Mouse (Mus musculus) small intestine, adult 2 months (tissue): ENCODE measurements around the gene Vps45. TPM values are rescaled to one million over a fixed set of nuclear protein-coding genes. Genes with fewer than 3 reads are reported as not detected.
A peak's percentile ranks its signal among the peaks of the same experiment; 100 is the strongest.

Experiments
- H3K27ac ChIP-seq: fragments of 200-500 bp; 2 replicates; pipeline ENCODE4 v1.5.1; 2012; ENCODE audit warnings: low read depth, low read length, control low read depth, inconsistent platforms; ENCODE audit not compliant: insufficient read depth
- H3K27me3 ChIP-seq: fragments of 200-500 bp; 2 replicates; pipeline ENCODE4 v1.6.1; 2012; ENCODE audit warnings: mild to moderate bottlenecking, moderate library complexity, low read length, inconsistent platforms; ENCODE audit not compliant: control insufficient read depth, insufficient read depth
- H3K36me3 ChIP-seq: fragments of 200-500 bp; 2 replicates; pipeline ENCODE4 v1.6.1; 2012; ENCODE audit warnings: mild to moderate bottlenecking, low read length, control low read depth, inconsistent platforms; ENCODE audit not compliant: control insufficient read depth, insufficient read depth
- H3K4me1 ChIP-seq: fragments of 200-500 bp; 2 replicates; pipeline ENCODE4 v1.6.1; 2012; ENCODE audit warnings: low read length, inconsistent platforms, mixed read lengths; ENCODE audit not compliant: control insufficient read depth, insufficient read depth, insufficient read length
- H3K4me3 ChIP-seq: fragments of 200-500 bp; 2 replicates; pipeline ENCODE4 v1.5.1; 2012; ENCODE audit warnings: low read depth, mild to moderate bottlenecking, control low read depth, inconsistent platforms, low read length, moderate library complexity
- CTCF ChIP-seq: fragments of 200-500 bp; IDR thresholded peaks from 2 replicates; pipeline ENCODE4 v1.5.1; 2012; ENCODE audit warnings: low read depth, mild to moderate bottlenecking, control low read depth, inconsistent platforms, low read length, moderate library complexity, mixed read lengths; ENCODE audit not compliant: insufficient replicate concordance, insufficient read length; ENCODE audit errors: extremely low read depth
- POLR2A ChIP-seq: fragments of 200-500 bp; IDR thresholded peaks from 2 replicates; pipeline ENCODE4 v1.6.1; 2012; ENCODE audit warnings: low read depth, mild to moderate bottlenecking, control low read depth, inconsistent platforms, low read length, moderate library complexity
- WGBS: fragments of 180-500 bp; shearing (Covaris S2); methylation state at CpG from one replicate; pipeline ENCODE4 v1.1.7; 2018; 5-methylcytosine and 5-hydroxymethylcytosine counted together
- polyA plus RNA-seq: library from polyadenylated mRNA; depleted of rRNA; stranded (reverse); fragments of >200 nt; gene quantifications from 2 replicates; pipeline ENCODE4 v1.2.3, GENCODE M21; 2012; rRNA removed

Vps45 gene
- polyA plus RNA-seq, result 0.99 and 2.5 TPM in 2 replicates

- Histone ChIP-seq H3K4me3 (peak within 1 kb of the TSS; percentile 84), H3K4me1 (peaks cover 6% of the 10 kb centered on the region; the same call in 1 of the 2 replicates), H3K36me3 (no peaks in the 10 kb centered on the region; the same call in 1 of the 2 replicates), H3K27ac (peak within 1 kb of the TSS; percentile 46; the same call in 1 of the 2 replicates), H3K27me3 (no peaks in the 10 kb centered on the region)
- 1% methylated on average over 18 of the region's 18 CpGs for WGBS
- TF ChIP-seq POLR2A (peak; percentile 25; the same call in 1 of the 2 replicates), CTCF (no peak)
Observed at GRCm38 (mm10) chr3:96058231-96058896, at the start of gene Vps45. Gene Vps45 (minus strand): TSS chr3:96058466.

GRCm38 (mm10) chr3:96106151-96106550 is 47.9 kb upstream of the Vps45 start:
- no peak overlapping the region for H3K27ac ChIP-seq
- 80% methylated on average over 4 of the region's 4 CpGs for WGBS

GRCm38 (mm10) chr3:96105232-96105747 is 47.0 kb upstream of the Vps45 start:
- Histone ChIP-seq H3K27ac (no peak overlapping the region; the same call in 1 of the 2 replicates), H3K4me1 (peaks cover 1% of the 10 kb centered on the region; the same call in 1 of the 2 replicates), H3K27me3 (no peaks in the 10 kb centered on the region), H3K4me3 (peak overlapping the region; percentile 87), H3K36me3 (peaks cover 1% of the 10 kb centered on the region; the same call in 1 of the 2 replicates)
- TF ChIP-seq POLR2A (no peak), CTCF (no peak)
- WGBS, result 22% methylated on average over 10 of the region's 10 CpGs

More at GRCm38 (mm10) chr3:96106151-96106550, 47.9 kb upstream of the Vps45 start:
- no peaks in the 10 kb centered on the region for H3K27me3 ChIP-seq
- H3K36me3 ChIP-seq, result peaks cover 1% of the 10 kb centered on the region; the same call in 1 of the 2 replicates
- H3K4me3 ChIP-seq, result no peak overlapping the region
- TF ChIP-seq CTCF (no peak), POLR2A (no peak)
- H3K4me1 ChIP-seq, result peaks cover 1% of the 10 kb centered on the region; the same call in 1 of the 2 replicates

GRCm38 (mm10) chr3:96104261-96105065 is 46.2 kb upstream of the Vps45 start, which contains the start of gene Otud7b:
Gene Otud7b (plus strand): TSS chr3:96104527.
- WGBS, result under 1% methylated on average over 84 of the region's 84 CpGs
- H3K4me3 ChIP-seq, result peak within 1 kb of the TSS; percentile 87
- TF ChIP-seq CTCF, result no peak
- TF ChIP-seq POLR2A, result peak; percentile 81
- H3K4me1 ChIP-seq, result peaks cover 2% of the 10 kb centered on the region; the same call in 1 of the 2 replicates
- no peaks in the 10 kb centered on the region for H3K27me3 ChIP-seq
- peaks cover 1% of the 10 kb centered on the region; the same call in 1 of the 2 replicates for H3K36me3 ChIP-seq
- peak within 1 kb of the TSS; percentile 79 for H3K27ac ChIP-seq

- peak overlapping the region; percentile 87 for H3K4me3 ChIP-seq
- peak overlapping the region; percentile 28 for H3K27ac ChIP-seq
- TF ChIP-seq CTCF (no peak), POLR2A (no peak)
- WGBS, result 5% methylated on average over 8 of the region's 8 CpGs
- no peaks in the 10 kb centered on the region for H3K27me3 ChIP-seq
- H3K4me1 ChIP-seq, result peaks cover 3% of the 10 kb centered on the region; the same call in 1 of the 2 replicates
- peaks cover 1% of the 10 kb centered on the region; the same call in 1 of the 2 replicates for H3K36me3 ChIP-seq
Observed at GRCm38 (mm10) chr3:96103901-96104260, 45.6 kb upstream of the Vps45 start.

GRCm38 (mm10) chr3:96102100-96102872 is 44.0 kb upstream of the Vps45 start:
- Histone ChIP-seq H3K4me1 (peaks cover 8% of the 10 kb centered on the region; the same call in 1 of the 2 replicates), H3K4me3 (peak overlapping the region; percentile 15; the same call in 1 of the 2 replicates), H3K36me3 (no peaks in the 10 kb centered on the region), H3K27me3 (no peaks in the 10 kb centered on the region), H3K27ac (no peak overlapping the region)
- 20% methylated on average over 14 of the region's 14 CpGs for WGBS
- TF ChIP-seq CTCF, result no peak
- TF ChIP-seq POLR2A, result no peak
